Mouse (Mus musculus) ES-E14 (cell line): ENCODE data around the gene Inhbc. TPM values are rescaled to one million over a fixed set of nuclear protein-coding genes. Genes with fewer than 3 reads are reported as not detected.
A peak's percentile ranks its signal among the peaks of the same experiment; 100 is the strongest.

Experiments used
- DNase-seq: peaks from one replicate; pipeline ENCODE4 v3.0.0-alpha.2; 2013; ENCODE audit warnings: low read depth, low spot score
- H3K27ac ChIP-seq: 2 replicates; pipeline ENCODE4 v1.5.1; 2012; ENCODE audit warnings: low read depth, mild to moderate bottlenecking, low read length, moderate library complexity, mixed read lengths; ENCODE audit not compliant: poor library complexity, insufficient read depth, severe bottlenecking
- H3K36me3 ChIP-seq: 2 replicates; pipeline ENCODE4 v1.6.1; 2012; ENCODE audit warnings: mild to moderate bottlenecking, low read length, moderate library complexity, mixed read lengths; ENCODE audit not compliant: control insufficient read depth, poor library complexity, insufficient read depth, severe bottlenecking
- H3K4me1 ChIP-seq, 2 experiments: fragments of 150-350 bp in 1 of 2; sonication (generic) in 1 of 2; 2 replicates each; pipeline ENCODE4 v1.6.1; 2012; ENCODE audit warnings: low read length in 2 of 2, mild to moderate bottlenecking in 1 of 2, mixed read lengths in 1 of 2; ENCODE audit not compliant: control insufficient read depth in 2 of 2, insufficient read depth in 2 of 2, poor library complexity in 1 of 2
- H3K4me3 ChIP-seq, 2 experiments: fragments of 150-350 bp in 1 of 2; sonication (generic) in 1 of 2; 2 replicates each; pipeline ENCODE4 v1.5.1; 2012; ENCODE audit warnings: low read length in 2 of 2, low read depth in 1 of 2, mild to moderate bottlenecking in 1 of 2, mixed read lengths in 1 of 2; ENCODE audit not compliant: insufficient read depth in 1 of 2, poor library complexity in 1 of 2, severe bottlenecking in 1 of 2
- H3K9ac ChIP-seq: 2 replicates; pipeline ENCODE4 v1.6.1; 2012; ENCODE audit warnings: low read depth, mild to moderate bottlenecking, low read length, mixed read lengths; ENCODE audit not compliant: poor library complexity, insufficient read depth, severe bottlenecking
- H3K9me3 ChIP-seq: fragments of 150-350 bp; sonication (generic); 2 replicates; pipeline ENCODE4 v1.6.1; 2012; ENCODE audit warnings: low read depth, mild to moderate bottlenecking, low read length; ENCODE audit not compliant: control insufficient read depth, insufficient read depth
- CHD2 ChIP-seq: IDR thresholded peaks from 2 replicates; pipeline ENCODE4 v1.6.1; 2014; ENCODE audit warnings: mild to moderate bottlenecking, low read depth, low read length, inconsistent platforms
- HCFC1 ChIP-seq: IDR thresholded peaks from 2 replicates; pipeline ENCODE4 v1.6.1; 2012; ENCODE audit warnings: low read length, inconsistent platforms, borderline replicate concordance; ENCODE audit not compliant: insufficient read depth
- MAFK ChIP-seq: IDR thresholded peaks from 2 replicates; pipeline ENCODE4 v1.6.1; 2014; ENCODE audit warnings: mild to moderate bottlenecking, low read depth, low read length, inconsistent platforms; ENCODE audit not compliant: insufficient read depth
- ZC3H11A ChIP-seq: IDR thresholded peaks from 2 replicates; pipeline ENCODE4 v1.6.1; 2012; ENCODE audit warnings: low read depth, mild to moderate bottlenecking, inconsistent platforms, low read length, borderline replicate concordance
- ZNF384 ChIP-seq: IDR thresholded peaks from 2 replicates; pipeline ENCODE4 v1.6.1; 2012; ENCODE audit warnings: low read depth, low read length, inconsistent platforms
- in situ Hi-C, 2 experiments: fragments of 600-800 bp; cut with MboI; formaldehyde crosslinking; loops; one replicate each; pipeline ENCODE4 v1.15.1; 2025; ENCODE audit warnings: low sequenced_read_pairs in 2 of 2, inconsistent platforms in 1 of 2; ENCODE audit not compliant: unreplicated experiment in 2 of 2
- total RNA-seq: library from RNA; depleted of rRNA; stranded (reverse); fragments of 300-350 nt; gene quantifications from 2 replicates; pipeline ENCODE4 v1.2.3, GENCODE M21; 2012

The Inhbc gene
- total RNA-seq, 1 experiment = 0.36 TPM

- no peak for TF ChIP-seq ZC3H11A
- TF ChIP-seq ZNF384 = no peak
- TF ChIP-seq HCFC1 = no peak
- no peak for TF ChIP-seq MAFK
- no peak for TF ChIP-seq CHD2
- no peak overlapping the region for H3K9ac ChIP-seq
- in situ Hi-C loops = no loop called here
- no peak overlapping the region for H3K4me3 ChIP-seq
- no peak for DNase-seq
- no peaks in the 10 kb centered on the region for H3K9me3 ChIP-seq
- H3K27ac ChIP-seq = no peak overlapping the region
- peaks cover 3 to 22% of the 10 kb centered on the region in 2 experiments; a peak in 3 of 4 replicates for H3K4me1 ChIP-seq
- H3K36me3 ChIP-seq = no peaks in the 10 kb centered on the region
These were observed 47.6 kb downstream of the Inhbc start for GRCm38 (mm10) chr10:127322669-127323068.

- in situ Hi-C loops = no loop called here
- H3K4me3 ChIP-seq = no peak overlapping the region
- TF ChIP-seq HCFC1 (no peak), CHD2 (no peak), ZNF384 (no peak), MAFK (no peak), ZC3H11A (no peak)
- DNase-seq = no peak
- H3K27ac ChIP-seq = no peak overlapping the region
- no peaks in the 10 kb centered on the region for H3K36me3 ChIP-seq
- H3K4me1 ChIP-seq = peaks cover 2 to 21% of the 10 kb centered on the region in 2 experiments; a peak in 3 of 4 replicates
- no peaks in the 10 kb centered on the region for H3K9me3 ChIP-seq
- H3K9ac ChIP-seq = peak overlapping the region; percentile 17; the same call in 1 of the 2 replicates
These were observed 48.1 kb downstream of the Inhbc start for GRCm38 (mm10) chr10:127322178-127322577.

- no peaks in the 10 kb centered on the region for H3K9me3 ChIP-seq
- DNase-seq = no peak
- H3K36me3 ChIP-seq = no peaks in the 10 kb centered on the region
- peaks cover 2 to 21% of the 10 kb centered on the region in 2 experiments; a peak in 3 of 4 replicates for H3K4me1 ChIP-seq
- no peak for TF ChIP-seq ZNF384
- TF ChIP-seq ZC3H11A = no peak
- no peak for TF ChIP-seq CHD2
- no peak for TF ChIP-seq MAFK
- TF ChIP-seq HCFC1 = no peak
- H3K9ac ChIP-seq = peak within 1 kb of the TSS; percentile 17; the same call in 1 of the 2 replicates
- no peak within 1 kb of the TSS for H3K4me3 ChIP-seq
- in situ Hi-C loops = no loop called here
- H3K27ac ChIP-seq = no peak within 1 kb of the TSS
These were observed 48.6 kb downstream of the Inhbc start, which contains the start of gene Arhgap9 for GRCm38 (mm10) chr10:127321621-127322020. Gene Arhgap9 (plus strand): TSS chr10:127321964.

GRCm38 (mm10) chr10:127319969-127320368 is 50.3 kb downstream of the Inhbc start:
- in situ Hi-C loops = no loop called here
- no peaks in the 10 kb centered on the region for H3K36me3 ChIP-seq
- H3K27ac ChIP-seq = no peak overlapping the region
- no peak overlapping the region for H3K9ac ChIP-seq
- H3K4me3 ChIP-seq = no peak overlapping the region
- no peaks in the 10 kb centered on the region for H3K9me3 ChIP-seq
- TF ChIP-seq ZNF384 (no peak), MAFK (no peak)
- peaks cover 0 to 16% of the 10 kb centered on the region in 2 experiments; a peak in 3 of 4 replicates for H3K4me1 ChIP-seq
- DNase-seq = no peak

- no peak for TF ChIP-seq ZC3H11A
- TF ChIP-seq HCFC1 = no peak
- no peak for TF ChIP-seq CHD2
- no peak for TF ChIP-seq ZNF384
- TF ChIP-seq MAFK = no peak
- Histone ChIP-seq H3K27ac (no peak overlapping the region), H3K4me3 (no peak overlapping the region), H3K9me3 (no peaks in the 10 kb centered on the region), H3K9ac (no peak overlapping the region), H3K4me1 (peaks cover 0 to 12% of the 10 kb centered on the region in 2 experiments; a peak in 3 of 4 replicates), H3K36me3 (no peaks in the 10 kb centered on the region)
- no peak for DNase-seq
- in situ Hi-C loops = no loop called here
These were observed 52.2 kb downstream of the Inhbc start for GRCm38 (mm10) chr10:127318009-127318408.
